Mouse (Mus musculus) midbrain, postnatal 0 days (tissue): ENCODE data around the gene Phf23. TPM values are rescaled to one million over a fixed set of nuclear protein-coding genes. Genes with fewer than 3 reads are reported as not detected.
A peak's percentile ranks its signal among the peaks of the same experiment; 100 is the strongest.
"Not testable (repeated sequence)": the region's sequence is repeated elsewhere in the genome, so short reads cannot be mapped to it uniquely, and the experiment has no call there.

Experiments used
- ATAC-seq: fragments of 200-750 bp; cut with Nextera tagmentation; 2 replicates; pipeline ENCODE4 v1.8.0; 2017; ENCODE audit warnings: moderate number of reproducible peaks, mild to moderate bottlenecking, moderate TSS enrichment, moderate library complexity; ENCODE audit not compliant: low FRiP score
- DNase-seq: peaks from one replicate; pipeline ENCODE4 v3.0.0-alpha.2; 2015; ENCODE audit warnings: low spot score
- H3K27ac ChIP-seq: fragments of 300-500 bp; sonication (generic); 2 replicates; pipeline ENCODE4 v1.5.1; 2014; ENCODE audit warnings: low read depth, mild to moderate bottlenecking, low read length, mixed read lengths
- H3K27me3 ChIP-seq: fragments of 300-500 bp; sonication (generic); 2 replicates; pipeline ENCODE4 v1.6.1; 2014; ENCODE audit warnings: low read length, control low read depth, mixed read lengths; ENCODE audit not compliant: insufficient read depth
- H3K36me3 ChIP-seq: fragments of 300-500 bp; sonication (generic); 2 replicates; pipeline ENCODE4 v1.6.1; 2014; ENCODE audit warnings: low read length, control low read depth, mixed read lengths; ENCODE audit not compliant: insufficient read depth
- H3K4me1 ChIP-seq: fragments of 300-500 bp; sonication (generic); 2 replicates; pipeline ENCODE4 v1.6.1; 2014; ENCODE audit warnings: mild to moderate bottlenecking, control low read depth, antibody characterized with exemption, low read length, mixed read lengths; ENCODE audit not compliant: insufficient read depth
- H3K4me2 ChIP-seq: fragments of 300-500 bp; sonication (generic); 2 replicates; pipeline ENCODE4 v1.6.1; 2014; ENCODE audit warnings: low read depth, mild to moderate bottlenecking, low read length, mixed read lengths; ENCODE audit not compliant: poor library complexity, severe bottlenecking
- H3K4me3 ChIP-seq: fragments of 300-500 bp; sonication (generic); 2 replicates; pipeline ENCODE4 v1.5.1; 2014; ENCODE audit warnings: low read depth, mild to moderate bottlenecking, low read length, moderate library complexity
- H3K9ac ChIP-seq: fragments of 300-500 bp; sonication (generic); replicated peaks from 2 replicates; pipeline ENCODE4 v1.6.1; 2014; ENCODE audit warnings: mild to moderate bottlenecking, low read length, moderate library complexity, mixed read lengths; ENCODE audit not compliant: poor library complexity, severe bottlenecking
- H3K9me3 ChIP-seq: fragments of 300-500 bp; sonication (generic); 2 replicates; pipeline ENCODE4 v1.6.1; 2016; ENCODE audit warnings: low read length, control low read depth
- CTCF ChIP-seq: IDR thresholded peaks from 2 replicates; pipeline ENCODE4 v1.5.1; 2016; ENCODE audit warnings: antibody characterized with exemption, mild to moderate bottlenecking
- WGBS: fragments of 180-500 bp; shearing (Covaris S2); extraction: QIAGEN DNeasy Blood & Tissue Kit; methylation state at CpG from one replicate; pipeline ENCODE4 v1.1.7; 2014; 5-methylcytosine and 5-hydroxymethylcytosine counted together
- polyA plus RNA-seq: library from polyadenylated mRNA; unstranded; fragments of >200 nt; fragmentation: Nextera tagmentation; extraction: Ambion mirVana; gene quantifications from 2 replicates; pipeline ENCODE4 v1.2.1, GENCODE M21; 2015
- total RNA-seq: library from RNA; depleted of rRNA; stranded (reverse); fragments of >200 nt; gene quantifications from 2 replicates; pipeline ENCODE4 v1.2.3, GENCODE M21; 2014

The Phf23 gene
- total and polyA plus RNA-seq, 2 experiments from 2014 or later: 40.0 to 45.2 TPM

DNA sequence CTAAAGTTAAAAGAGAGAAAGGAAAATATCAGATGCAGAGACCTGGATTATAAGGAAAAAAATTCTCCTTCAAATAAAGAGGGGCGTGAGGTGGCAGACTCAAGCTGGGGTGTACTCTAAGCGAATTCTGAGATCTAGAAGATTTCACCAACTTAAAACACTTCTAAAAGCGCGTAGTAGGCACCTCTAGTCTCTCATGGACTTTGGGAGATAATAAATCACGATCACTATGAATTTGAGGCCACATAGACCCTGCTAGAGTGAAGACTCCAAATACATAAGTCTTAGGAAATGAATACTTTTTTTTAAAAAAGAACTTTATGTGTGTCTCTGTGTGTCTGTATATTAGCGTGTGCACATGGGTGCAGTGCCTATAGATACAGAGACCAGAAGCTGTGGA is 20.1 kb downstream of the Phf23 start:
- no peak overlapping the region for H3K27ac ChIP-seq
- peaks cover 29% of the 10 kb centered on the region for H3K36me3 ChIP-seq
- H3K4me1 ChIP-seq: peaks cover 16% of the 10 kb centered on the region; the same call in 1 of the 2 replicates
- H3K4me2 ChIP-seq: peak overlapping the region; percentile 73
- no peak for ATAC-seq
- no peaks in the 10 kb centered on the region for H3K9me3 ChIP-seq
- peak overlapping the region; percentile 59 for H3K4me3 ChIP-seq
- H3K9ac ChIP-seq: no peak overlapping the region
- WGBS: 63% methylated on average over 6 of the region's 6 CpGs
- no peak for TF ChIP-seq CTCF
- DNase-seq: no peak
- H3K27me3 ChIP-seq: no peaks in the 10 kb centered on the region

DNA sequence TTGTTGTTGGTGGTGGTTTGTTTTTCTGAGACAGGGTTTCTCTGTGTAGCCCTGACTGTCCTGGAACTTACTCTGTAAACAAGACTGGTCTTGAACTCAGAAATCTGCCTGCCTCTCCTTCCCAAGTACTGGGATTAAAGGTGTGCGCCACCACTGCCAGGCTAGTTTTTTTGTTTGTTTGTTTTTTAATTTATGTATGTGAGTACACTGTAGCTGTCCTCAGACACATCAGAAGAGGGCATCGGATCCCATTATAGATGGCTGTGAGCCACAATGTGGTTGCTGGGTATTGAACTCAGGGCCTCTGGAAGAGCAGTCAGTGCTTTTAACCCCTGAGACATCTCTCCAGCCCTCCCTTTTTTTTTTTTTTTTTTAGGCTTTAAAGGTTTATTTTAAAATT is 20.6 kb downstream of the Phf23 start:
- H3K27me3 ChIP-seq, DNase-seq, H3K9me3 ChIP-seq, H3K4me2 ChIP-seq, H3K9ac ChIP-seq, H3K27ac ChIP-seq, H3K4me3 ChIP-seq, ATAC-seq: not testable (repeated sequence)
- WGBS: 76% methylated on average over 2 of the region's 2 CpGs
- H3K4me1 ChIP-seq: peaks cover 16% of the 10 kb centered on the region; the same call in 1 of the 2 replicates
- peaks cover 24% of the 10 kb centered on the region for H3K36me3 ChIP-seq

DNA sequence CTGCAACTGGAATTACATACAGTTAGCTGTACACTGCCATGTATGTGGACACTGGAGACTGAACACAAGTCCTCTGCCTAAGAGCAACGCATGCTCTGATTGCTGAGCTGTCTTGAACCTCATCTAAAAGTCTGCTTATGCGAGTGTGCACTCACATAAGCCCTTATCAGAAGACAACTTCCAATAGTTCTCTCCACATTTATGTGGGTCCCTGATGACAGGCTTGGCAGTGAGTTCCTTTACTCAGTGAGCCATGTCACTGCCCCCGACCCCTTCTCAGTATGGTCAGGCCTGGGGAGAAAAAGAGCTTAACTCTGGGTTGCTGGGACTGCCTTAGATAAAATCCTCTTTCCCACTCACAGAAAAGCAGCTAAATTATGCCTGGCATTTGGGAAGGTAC is 21.1 kb downstream of the Phf23 start, which contains the start of gene Dlg4:
Gene Dlg4 (plus strand): TSS at position 274 of the 400 bp plus-strand sequence.
- DNase-seq (no peak), ATAC-seq (no peak)
- H3K9ac ChIP-seq: peak within 1 kb of the TSS; percentile 80
- peaks cover 20% of the 10 kb centered on the region for H3K36me3 ChIP-seq
- peak within 1 kb of the TSS; percentile 87 for H3K4me2 ChIP-seq
- 54% methylated on average over 3 of the region's 3 CpGs for WGBS
- H3K27me3 ChIP-seq: no peaks in the 10 kb centered on the region
- peak within 1 kb of the TSS; percentile 63 for H3K4me3 ChIP-seq
- peak within 1 kb of the TSS; percentile 96 for H3K27ac ChIP-seq
- no peaks in the 10 kb centered on the region for H3K9me3 ChIP-seq
- H3K4me1 ChIP-seq: peaks cover 16% of the 10 kb centered on the region; the same call in 1 of the 2 replicates
- no peak for TF ChIP-seq CTCF

DNA sequence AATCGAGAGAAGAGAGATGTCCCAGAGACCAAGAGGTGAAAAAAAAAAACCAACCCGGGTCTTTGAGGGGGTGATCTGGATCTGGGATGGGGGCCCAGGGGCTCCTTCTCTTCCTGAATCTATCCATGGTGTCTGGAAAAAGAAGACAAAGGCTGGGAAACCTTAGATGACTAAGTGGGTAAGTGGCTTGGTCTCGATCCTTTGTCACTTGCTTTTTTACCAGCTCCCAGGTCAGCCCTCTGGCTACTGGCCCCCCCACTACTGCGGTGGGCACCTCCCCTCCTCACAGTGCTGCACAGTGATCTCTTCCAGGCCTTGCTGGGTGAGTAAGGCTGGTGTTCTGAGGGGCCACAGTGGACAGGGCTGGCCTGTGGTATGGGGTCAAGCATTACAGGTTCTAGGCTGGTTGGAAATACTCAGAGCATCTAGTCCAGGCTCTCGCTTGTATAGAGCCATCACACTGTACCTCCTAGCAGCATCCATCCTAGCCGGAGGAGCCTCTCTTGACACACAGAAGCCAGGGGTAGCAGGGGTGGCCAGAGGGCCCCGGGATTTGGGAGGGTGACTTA is 21.7 kb downstream of the Phf23 start:
- no peaks in the 10 kb centered on the region for H3K9me3 ChIP-seq
- peak overlapping the region; percentile 63 for H3K4me3 ChIP-seq
- H3K36me3 ChIP-seq: peaks cover 13% of the 10 kb centered on the region
- H3K9ac ChIP-seq: peak overlapping the region; percentile 80
- peak overlapping the region; percentile 96 for H3K27ac ChIP-seq
- DNase-seq (no peak), ATAC-seq (no peak)
- WGBS: 20% methylated on average over 7 of the region's 7 CpGs
- peaks cover 17% of the 10 kb centered on the region for H3K4me1 ChIP-seq
- peak overlapping the region; percentile 87 for H3K4me2 ChIP-seq
- no peak for TF ChIP-seq CTCF
- no peaks in the 10 kb centered on the region for H3K27me3 ChIP-seq

DNA sequence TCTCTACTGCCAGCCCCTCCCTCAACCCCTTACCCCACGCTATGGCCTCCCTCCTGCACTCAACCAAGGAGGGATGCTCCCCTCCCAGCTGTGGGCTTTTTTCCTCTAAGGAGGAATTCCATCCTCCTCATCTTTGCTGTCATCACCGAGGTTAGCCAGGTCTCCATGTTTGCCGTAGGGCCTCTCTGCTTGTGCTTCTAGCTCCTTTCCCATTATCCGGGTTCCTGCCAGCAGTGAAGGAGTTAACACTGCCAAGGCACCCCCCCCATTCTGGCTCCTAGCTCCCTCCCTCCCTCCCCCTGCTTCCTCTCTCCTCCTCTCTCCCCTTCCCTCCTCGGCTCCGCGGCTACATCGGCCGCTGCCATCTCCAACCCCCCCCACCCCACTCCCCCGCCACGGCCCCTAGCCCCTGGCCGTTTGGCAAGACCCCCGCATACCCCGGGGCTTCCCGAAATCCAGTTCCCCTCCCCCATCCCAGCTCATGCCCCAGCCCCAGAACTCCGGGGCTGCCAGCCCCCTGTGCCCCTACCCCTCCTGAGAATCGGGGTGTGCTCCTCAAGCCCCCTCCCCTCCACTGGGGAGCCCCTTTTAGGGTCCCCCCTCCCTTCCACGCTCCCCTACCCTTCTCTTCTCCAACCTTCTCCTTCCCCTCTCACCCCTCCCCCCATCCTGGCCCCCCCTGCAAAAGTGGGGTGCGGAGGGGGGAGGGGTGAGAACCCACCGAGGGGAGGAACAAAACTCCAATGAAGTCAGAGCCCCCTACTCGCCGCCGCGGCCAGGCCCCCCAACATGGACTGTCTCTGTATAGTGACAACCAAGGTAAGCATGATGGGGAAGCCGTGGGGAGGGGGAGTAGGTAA is 22.8 kb downstream of the Phf23 start:
- peak overlapping the region; percentile 63 for H3K4me3 ChIP-seq
- TF ChIP-seq CTCF: no peak
- no peaks in the 10 kb centered on the region for H3K9me3 ChIP-seq
- H3K27me3 ChIP-seq: no peaks in the 10 kb centered on the region
- peak overlapping the region; percentile 96 for H3K27ac ChIP-seq
- peak; percentile 94 for DNase-seq
- H3K9ac ChIP-seq: peak overlapping the region; percentile 80
- ATAC-seq: no peak
- peaks cover 20% of the 10 kb centered on the region for H3K4me1 ChIP-seq
- peaks cover 3% of the 10 kb centered on the region; the same call in 1 of the 2 replicates for H3K36me3 ChIP-seq
- H3K4me2 ChIP-seq: peak overlapping the region; percentile 87
- 1% methylated on average over 19 of the region's 25 CpGs for WGBS

DNA sequence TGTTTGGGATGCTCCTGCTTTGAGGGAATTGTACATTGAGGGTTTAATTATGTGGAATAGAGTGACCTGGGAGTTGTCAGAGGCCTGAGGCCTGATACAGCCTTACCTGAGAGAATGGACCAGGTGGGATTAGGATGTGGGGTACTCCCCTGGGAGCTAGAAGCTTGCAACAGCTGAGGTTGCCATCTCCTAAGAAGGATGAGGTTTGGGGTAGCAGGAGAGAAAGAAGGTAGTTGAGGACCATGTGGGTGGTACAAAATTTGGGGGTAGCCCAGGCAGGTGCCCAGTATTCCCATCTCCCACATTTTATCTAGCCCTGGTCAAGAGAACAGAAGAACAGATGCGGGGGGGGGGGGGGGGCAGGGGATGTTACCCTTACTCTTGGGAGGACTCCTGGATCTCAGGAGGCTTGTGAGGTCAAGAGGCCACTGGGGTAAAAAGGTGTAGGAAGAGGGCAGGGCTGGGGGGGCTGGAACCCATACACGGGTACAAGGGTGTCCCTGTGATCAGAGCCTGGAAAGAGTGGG is 24.0 kb downstream of the Phf23 start:
- WGBS: 14% methylated on average over 2 of the region's 2 CpGs
- Histone ChIP-seq H3K4me2 (peak overlapping the region; percentile 87), H3K36me3 (no peaks in the 10 kb centered on the region), H3K27me3 (no peaks in the 10 kb centered on the region), H3K4me1 (peaks cover 22% of the 10 kb centered on the region), H3K27ac (peak overlapping the region; percentile 96), H3K9ac (peak overlapping the region; percentile 80), H3K4me3 (peak overlapping the region; percentile 63), H3K9me3 (no peaks in the 10 kb centered on the region)
- ATAC-seq (no peak), DNase-seq (no peak)
- no peak for TF ChIP-seq CTCF
